Mouse (Mus musculus): Measurements from ENCODE around the gene Gm9936. TPM values are rescaled to one million over a fixed set of nuclear protein-coding genes. Genes with fewer than 3 reads are reported as not detected.
"Not testable (repeated sequence)": the region's sequence is repeated elsewhere in the genome, so short reads cannot be mapped to it uniquely, and the experiment has no call there.

Gm9936 gene
- polyA plus RNA-seq, 1 experiment = not detected

- not testable (repeated sequence) for DNase-seq (ENCODE audit: low read depth)
These were observed 18.0 kb downstream of the Gm9936 start for GRCm38 (mm10) chr5:114840481-114840880.

- no peak for DNase-seq (ENCODE audit: low read depth)
These were observed 21.6 kb downstream of the Gm9936 start for GRCm38 (mm10) chr5:114836886-114837285.

DNA sequence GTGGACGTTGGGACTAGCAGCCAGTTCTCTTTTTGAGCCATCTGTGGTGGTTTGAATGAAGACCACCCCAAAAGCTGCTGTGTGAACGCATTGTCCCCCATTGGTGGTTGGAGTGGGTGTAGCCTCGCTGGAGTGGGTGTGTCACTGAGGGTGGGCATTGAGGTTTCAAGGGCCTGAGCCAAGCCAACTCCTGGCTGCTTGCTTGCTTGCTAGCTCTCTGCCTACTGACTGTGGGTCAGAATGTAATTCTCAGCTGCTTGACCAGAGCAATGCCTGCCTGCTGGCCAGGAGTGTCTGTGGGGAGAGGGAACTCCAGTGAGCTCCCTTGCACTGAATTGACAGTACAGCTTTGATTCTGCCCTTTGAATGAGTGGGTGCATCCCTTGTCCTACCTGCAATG is 28.7 kb downstream of the Gm9936 start:
- no peak for DNase-seq (ENCODE audit: low read depth)

- no peak for DNase-seq (ENCODE audit: low read depth)
These were observed 31.1 kb downstream of the Gm9936 start for GRCm38 (mm10) chr5:114827427-114827826.

DNA sequence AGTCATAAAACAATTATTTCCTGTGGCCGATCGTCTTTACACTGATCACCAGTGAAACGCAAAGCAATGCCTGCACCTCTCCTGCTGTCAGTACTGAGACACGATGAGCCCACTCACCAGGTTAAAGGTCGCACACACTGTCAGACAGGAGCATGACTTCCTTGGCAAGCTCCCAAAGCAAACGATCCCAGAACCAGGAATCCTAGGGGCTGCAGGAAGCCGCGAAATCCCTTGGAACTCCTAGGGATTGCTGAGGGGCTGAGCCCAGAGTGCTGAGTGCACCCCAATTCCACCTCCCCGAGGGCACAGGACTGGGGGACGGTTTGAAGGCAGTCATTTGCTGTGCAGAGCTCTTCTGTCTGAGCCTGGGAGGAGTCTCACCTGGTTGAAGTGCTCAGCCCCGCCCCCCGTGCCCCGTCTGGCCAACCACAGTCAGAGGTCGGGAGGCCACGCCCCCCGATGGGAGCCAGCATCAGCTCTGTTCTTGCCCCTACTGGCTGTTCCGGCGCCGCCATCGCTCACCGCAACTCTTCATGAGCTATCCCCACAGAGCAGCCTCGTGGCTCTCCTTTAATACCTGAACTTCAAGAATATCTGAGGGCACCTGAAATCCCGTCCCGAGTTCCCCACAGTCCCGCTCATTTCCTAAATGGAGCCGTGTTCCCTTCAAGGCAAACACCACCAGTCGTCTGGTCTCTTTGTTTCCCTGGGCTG is 32.3 kb downstream of the Gm9936 start:
- peak; percentile 57 for DNase-seq (ENCODE audit: low read depth)

- no peak for DNase-seq (ENCODE audit: low read depth)
These were observed 34.3 kb downstream of the Gm9936 start for GRCm38 (mm10) chr5:114824197-114824596.

GRCm38 (mm10) chr5:114822796-114823688 is 35.4 kb downstream of the Gm9936 start, which contains the start of gene 1500011B03Rik:
Gene 1500011B03Rik (minus strand): TSS chr5:114823468.
- no peak for DNase-seq (ENCODE audit: low read depth)

- no peak for DNase-seq (ENCODE audit: low read depth)
These were observed 40.4 kb downstream of the Gm9936 start for GRCm38 (mm10) chr5:114818124-114818523.

DNA sequence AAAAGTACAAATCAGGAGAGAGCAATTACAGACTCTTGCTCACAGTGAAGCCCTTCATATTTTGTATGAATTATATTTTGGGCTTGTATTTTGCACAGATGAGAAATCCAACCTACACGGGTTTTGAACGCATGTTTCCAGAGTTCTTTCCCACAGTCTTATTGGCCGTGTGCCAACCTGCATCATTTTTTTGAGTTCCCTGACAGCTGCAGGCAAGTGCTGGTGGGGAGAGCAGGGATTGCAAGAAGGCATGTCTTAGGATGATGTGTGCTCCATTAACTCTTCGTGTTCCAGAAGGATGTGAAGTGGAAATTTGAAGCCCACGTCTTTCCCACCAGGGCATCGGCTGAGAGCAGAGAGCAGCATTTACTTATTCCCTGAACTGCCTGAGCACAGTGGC is 41.9 kb downstream of the Gm9936 start:
- no peak for DNase-seq (ENCODE audit: low read depth)

- no peak for DNase-seq (ENCODE audit: low read depth)
These were observed 44.8 kb downstream of the Gm9936 start for GRCm38 (mm10) chr5:114813525-114814181.

GRCm38 (mm10) chr5:114809826-114810225 is 48.7 kb downstream of the Gm9936 start:
- no peak for DNase-seq (ENCODE audit: low read depth)

- DNase-seq (ENCODE audit: low read depth) = no peak
These were observed 49.2 kb downstream of the Gm9936 start for GRCm38 (mm10) chr5:114809181-114809756.

DNA sequence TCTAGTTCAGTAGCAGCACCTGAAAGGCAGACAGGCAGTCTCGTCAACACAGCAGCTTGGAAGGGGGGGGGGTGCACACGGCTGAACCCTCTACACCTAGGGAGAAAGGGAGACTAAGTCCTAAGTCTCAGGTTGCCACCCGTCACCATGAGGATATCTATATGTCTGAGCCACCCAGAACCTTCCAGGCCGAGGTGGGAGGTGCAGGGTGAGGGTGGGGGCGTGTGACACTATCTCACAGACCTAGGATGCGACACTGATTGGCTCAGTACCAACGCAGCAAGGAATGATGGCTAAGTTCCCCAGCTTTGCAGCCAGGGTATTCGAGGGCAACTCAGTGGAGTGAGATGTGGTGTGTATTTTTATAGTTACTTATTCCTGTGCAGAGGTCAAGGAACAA is 50.1 kb downstream of the Gm9936 start:
- no peak for DNase-seq (ENCODE audit: low read depth)

DNA sequence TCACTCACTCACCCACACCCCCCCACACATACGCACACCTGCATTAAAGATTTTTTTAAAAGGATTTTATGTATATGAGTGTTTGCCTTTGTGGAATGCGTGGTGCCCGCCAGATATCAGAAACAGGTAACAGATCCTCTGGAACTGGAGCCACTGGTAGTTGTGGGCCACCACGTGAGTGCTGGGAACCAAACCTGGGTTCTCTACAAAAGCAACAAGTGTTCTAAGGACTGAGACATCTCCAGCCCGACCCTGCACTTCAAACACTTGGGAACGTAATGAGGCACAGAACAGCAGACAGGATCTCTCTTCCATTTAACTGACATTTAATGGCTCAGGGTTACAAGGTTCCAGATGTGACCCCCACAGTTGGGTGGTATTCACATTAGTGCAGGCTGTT is 50.6 kb downstream of the Gm9936 start:
- DNase-seq (ENCODE audit: low read depth) = no peak

DNA sequence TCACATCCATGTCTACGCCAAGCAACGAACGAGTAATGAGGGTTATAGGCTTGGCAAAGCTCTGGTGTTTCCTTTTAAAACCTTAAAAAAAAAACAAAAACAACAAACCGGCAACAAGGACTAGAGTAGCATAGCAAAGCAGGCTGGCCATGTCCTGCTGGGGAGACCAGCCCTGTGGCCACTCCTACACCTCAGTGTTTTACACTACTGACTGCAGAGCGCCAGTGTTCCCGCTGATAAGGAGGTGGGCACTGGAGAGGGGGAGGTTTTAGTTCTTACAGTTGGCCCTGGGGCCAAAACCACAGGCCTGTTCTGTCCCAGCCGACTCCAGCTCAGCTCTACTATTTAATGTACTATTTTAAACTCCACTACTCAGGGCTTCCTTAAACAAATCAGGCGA is 51.0 kb downstream of the Gm9936 start:
- DNase-seq (ENCODE audit: low read depth) = no peak

GRCm38 (mm10) chr5:114807063-114807462 is 51.4 kb downstream of the Gm9936 start:
- DNase-seq (ENCODE audit: low read depth) = no peak

GRCm38 (mm10) chr5:114806636-114807035 is 51.8 kb downstream of the Gm9936 start:
- DNase-seq (ENCODE audit: low read depth) = no peak

Other genes with a start within 250 kb of the Gm9936 start
- gene Trpv4, start 200.3 kb downstream of the Gm9936 start, polyA plus RNA-seq (2012; rRNA removed) = 26.0 and 30.3 TPM in 2 replicates
- 118 TPM in 2 replicates for gene Gltp, start 167.7 kb downstream of the Gm9936 start, polyA plus RNA-seq (2012; rRNA removed)
- 11.4 and 11.7 TPM in 2 replicates for gene Tchp, start 150.9 kb downstream of the Gm9936 start, polyA plus RNA-seq (2012; rRNA removed)
- 50.3 and 56.1 TPM in 2 replicates for gene Ankrd13a, start 84.0 kb downstream of the Gm9936 start, polyA plus RNA-seq (2012; rRNA removed)
- gene Git2, start 83.2 kb downstream of the Gm9936 start, polyA plus RNA-seq (2012; rRNA removed) = 34.7 and 38.7 TPM in 2 replicates
- 172 and 286 TPM in 2 replicates for gene 1500011B03Rik, start 35.2 kb downstream of the Gm9936 start, polyA plus RNA-seq (2012; rRNA removed)
- gene 4930519G04Rik, start 5.0 kb downstream of the Gm9936 start, polyA plus RNA-seq (2012; rRNA removed) = not detected in 2 replicates
- gene Oasl2, start 38.3 kb upstream of the Gm9936 start, polyA plus RNA-seq (2012; rRNA removed) = 9.2 and 10.1 TPM in 2 replicates
- gene Oasl1, start 64.6 kb upstream of the Gm9936 start, polyA plus RNA-seq (2012; rRNA removed) = 1.9 and 2.0 TPM in 2 replicates
- 21.0 and 27.0 TPM in 2 replicates for gene 2210016L21Rik, start 83.5 kb upstream of the Gm9936 start, polyA plus RNA-seq (2012; rRNA removed)
- gene Hnf1a, start 112.4 kb upstream of the Gm9936 start, polyA plus RNA-seq (2012; rRNA removed) = 0.18 and 0.55 TPM in 2 replicates
- gene Sppl3, start 152.5 kb upstream of the Gm9936 start, polyA plus RNA-seq (2012; rRNA removed) = 55.5 and 57.5 TPM in 2 replicates
- 0.30 TPM in 1 of 2 replicates, not detected in the other for gene Gm10401, start 239.6 kb upstream of the Gm9936 start, polyA plus RNA-seq (2012; rRNA removed)

Measured in gonadal fat pad, adult 2 months (tissue).